Mouse (Mus musculus) embryonic facial prominence, embryonic 14.5 days (tissue): ENCODE results near the gene Sapcd2. TPM values are rescaled to one million over a fixed set of nuclear protein-coding genes. Genes with fewer than 3 reads are reported as not detected.

Experiments used
- ATAC-seq: fragments of 200-750 bp; cut with Nextera tagmentation; 2 replicates; pipeline ENCODE4 v1.8.0; 2017; ENCODE audit warnings: low read depth, moderate number of reproducible peaks, moderate TSS enrichment
- DNase-seq: peaks from one replicate; pipeline ENCODE4 v3.0.0-alpha.2; 2015; ENCODE audit warnings: low spot score
- H3K27ac ChIP-seq: fragments of 300-500 bp; sonication (generic); replicated peaks from 2 replicates; pipeline ENCODE4 v1.5.1; 2014; ENCODE audit warnings: low read depth, mild to moderate bottlenecking, low read length, moderate library complexity
- H3K27me3 ChIP-seq: fragments of 300-500 bp; sonication (generic); replicated peaks from 2 replicates; pipeline ENCODE4 v1.6.1; 2014; ENCODE audit warnings: low read length; ENCODE audit not compliant: control insufficient read depth, insufficient read depth
- H3K36me3 ChIP-seq: fragments of 300-500 bp; sonication (generic); 2 replicates; pipeline ENCODE4 v1.6.1; 2014; ENCODE audit warnings: low read length, mixed read lengths; ENCODE audit not compliant: control insufficient read depth, insufficient read depth
- H3K4me1 ChIP-seq: fragments of 300-500 bp; sonication (generic); 2 replicates; pipeline ENCODE4 v1.6.1; 2014; ENCODE audit warnings: antibody characterized with exemption, low read length; ENCODE audit not compliant: control insufficient read depth, insufficient read depth
- H3K4me2 ChIP-seq: fragments of 300-500 bp; sonication (generic); 2 replicates; pipeline ENCODE4 v1.6.1; 2014; ENCODE audit warnings: low read depth, mild to moderate bottlenecking, low read length, moderate library complexity, mixed read lengths
- H3K4me3 ChIP-seq: fragments of 300-500 bp; sonication (generic); 2 replicates; pipeline ENCODE4 v1.5.1; 2014; ENCODE audit warnings: low read depth, mild to moderate bottlenecking, low read length
- H3K9ac ChIP-seq: fragments of 300-500 bp; sonication (generic); 2 replicates; pipeline ENCODE4 v1.6.1; 2014; ENCODE audit warnings: low read depth, mild to moderate bottlenecking, low read length, moderate library complexity, mixed read lengths
- H3K9me3 ChIP-seq: fragments of 300-500 bp; sonication (generic); 2 replicates; pipeline ENCODE4 v1.6.1; 2016; ENCODE audit warnings: low read length; ENCODE audit not compliant: control insufficient read depth
- WGBS: fragments of 180-500 bp; shearing (Covaris S2); extraction: QIAGEN DNeasy Blood & Tissue Kit; methylation state at CpG from one replicate; pipeline ENCODE4 v1.1.7; 2014; 5-methylcytosine and 5-hydroxymethylcytosine counted together
- polyA plus RNA-seq: library from polyadenylated mRNA; unstranded; fragments of >200 nt; fragmentation: Nextera tagmentation; extraction: Ambion mirVana; gene quantifications from 2 replicates; pipeline ENCODE4 v1.2.1, GENCODE M21; 2014

The Sapcd2 gene
- polyA plus RNA-seq, 1 experiment from 2014 or later: 21.4 TPM

GRCm38 (mm10) chr2:25394281-25395221 is 22.4 kb downstream of the Sapcd2 start:
- Histone ChIP-seq H3K4me2 (no peak overlapping the region), H3K27me3 (peaks cover 54% of the 10 kb centered on the region), H3K9ac (0 out of 2 replicates have a peak overlapping the region, but pooled peaks have one; percentile 21), H3K9me3 (no peaks in the 10 kb centered on the region), H3K27ac (no peak overlapping the region), H3K4me1 (0 out of 2 replicates have a peak, but pooled peaks cover 4% of the 10 kb centered on the region), H3K36me3 (no peaks in the 10 kb centered on the region), H3K4me3 (no peak overlapping the region)
- WGBS: 35% methylated on average over 3 of the region's 3 CpGs
- peak; percentile 23; the same call in 1 of the 2 replicates for ATAC-seq
- DNase-seq: peak; percentile 29

DNA sequence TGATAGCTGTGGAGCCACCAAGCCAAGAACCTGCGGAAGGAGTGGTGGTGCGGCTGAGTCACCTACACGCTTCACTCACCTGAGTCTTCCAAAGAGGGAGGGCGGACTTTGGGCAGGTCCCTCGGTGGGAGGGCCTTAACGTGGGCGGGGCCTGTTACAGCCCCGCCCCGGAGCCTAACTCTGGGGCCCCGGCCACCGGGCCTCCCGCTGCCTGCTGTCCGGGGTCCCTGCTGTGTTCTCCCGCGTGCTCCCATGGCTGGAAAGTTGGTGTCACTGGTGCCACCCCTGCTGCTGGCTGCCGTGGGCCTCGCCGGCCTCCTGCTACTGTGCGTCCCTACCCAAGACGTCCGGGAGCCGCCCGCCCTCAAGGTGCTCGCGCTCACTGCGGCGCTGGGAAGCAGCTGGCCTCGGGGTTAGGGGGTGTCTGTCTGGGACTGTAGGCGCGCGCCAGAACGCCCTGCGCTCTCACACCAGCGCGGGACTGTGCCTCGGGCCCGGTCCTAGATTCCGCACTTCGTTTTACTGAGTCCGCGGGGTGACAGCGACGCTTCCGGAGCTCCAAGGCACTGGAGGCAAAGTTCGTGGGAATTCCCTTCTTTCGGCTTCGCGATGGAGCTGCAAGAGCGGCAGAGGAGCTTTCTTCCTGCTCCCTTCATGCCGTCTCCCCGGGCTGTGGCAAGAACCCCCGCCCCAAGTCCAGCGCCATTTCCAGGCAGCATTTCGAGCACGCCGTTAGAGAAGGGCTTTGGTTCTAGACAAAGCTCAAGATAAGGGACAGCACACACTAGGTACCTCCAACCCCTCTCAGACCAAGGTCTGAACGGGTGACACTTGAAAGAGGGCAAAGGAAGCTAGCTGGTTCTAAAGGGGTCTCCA is 23.8 kb downstream of the Sapcd2 start, which contains the start of gene Entpd2:
Entpd2 (plus strand) TSS at position 154 of the 876 bp plus-strand sequence.
- H3K36me3 ChIP-seq: no peaks in the 10 kb centered on the region
- WGBS: 2% methylated on average over 34 of the region's 57 CpGs
- H3K27ac ChIP-seq: no peak within 1 kb of the TSS
- H3K4me3 ChIP-seq: peak within 1 kb of the TSS; percentile 39
- peak within 1 kb of the TSS; percentile 53 for H3K9ac ChIP-seq
- peak; percentile 34; the same call in 1 of the 2 replicates for ATAC-seq
- peak; percentile 26 for DNase-seq
- H3K9me3 ChIP-seq: no peaks in the 10 kb centered on the region
- peaks cover 68% of the 10 kb centered on the region for H3K27me3 ChIP-seq
- H3K4me2 ChIP-seq: peak within 1 kb of the TSS; percentile 72
- H3K4me1 ChIP-seq: 0 out of 2 replicates have a peak, but pooled peaks cover 4% of the 10 kb centered on the region

- Histone ChIP-seq H3K9ac (no peak overlapping the region), H3K27me3 (peaks cover 75% of the 10 kb centered on the region), H3K4me3 (no peak overlapping the region)
These were observed 24.5 kb downstream of the Sapcd2 start for GRCm38 (mm10) chr2:25396597-25396983.

GRCm38 (mm10) chr2:25397010-25397409 is 24.9 kb downstream of the Sapcd2 start:
- Histone ChIP-seq H3K4me3 (no peak overlapping the region), H3K4me1 (0 out of 2 replicates have a peak, but pooled peaks cover 4% of the 10 kb centered on the region), H3K27me3 (peaks cover 79% of the 10 kb centered on the region), H3K27ac (no peak overlapping the region), H3K9me3 (no peaks in the 10 kb centered on the region), H3K9ac (no peak overlapping the region), H3K36me3 (no peaks in the 10 kb centered on the region), H3K4me2 (no peak overlapping the region)
- ATAC-seq (no peak), DNase-seq (no peak)
- 43% methylated on average over 1 of the region's 1 CpGs for WGBS

More at GRCm38 (mm10) chr2:25396597-25396983, 24.5 kb downstream of the Sapcd2 start:
- Histone ChIP-seq H3K4me2 (peak overlapping the region; percentile 72; the same call in 1 of the 2 replicates), H3K9me3 (no peaks in the 10 kb centered on the region), H3K27ac (no peak overlapping the region), H3K36me3 (no peaks in the 10 kb centered on the region), H3K4me1 (0 out of 2 replicates have a peak, but pooled peaks cover 4% of the 10 kb centered on the region)
- DNase-seq: no peak
- ATAC-seq: no peak
- WGBS: 45% methylated on average over 3 of the region's 3 CpGs

DNA sequence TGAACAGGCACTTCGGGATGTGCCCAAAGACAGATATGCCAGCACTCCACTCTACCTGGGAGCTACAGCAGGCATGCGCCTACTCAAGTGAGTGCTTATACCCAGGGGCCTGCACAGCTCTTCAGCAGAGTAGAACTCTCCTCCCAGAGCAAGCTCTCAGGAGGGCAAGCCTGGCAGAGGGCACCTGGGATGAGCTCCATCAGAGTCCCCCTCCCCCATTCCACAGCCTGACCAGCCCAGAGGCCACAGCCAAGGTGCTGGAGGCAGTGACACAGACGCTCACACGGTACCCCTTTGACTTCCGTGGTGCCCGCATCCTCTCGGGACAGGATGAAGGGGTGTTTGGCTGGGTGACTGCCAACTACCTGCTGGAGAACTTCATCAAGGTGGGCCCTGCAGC is 25.9 kb downstream of the Sapcd2 start:
- peaks cover 89% of the 10 kb centered on the region for H3K27me3 ChIP-seq
- no peak for ATAC-seq
- no peak overlapping the region for H3K4me3 ChIP-seq
- H3K4me2 ChIP-seq: no peak overlapping the region
- H3K9me3 ChIP-seq: no peaks in the 10 kb centered on the region
- H3K27ac ChIP-seq: no peak overlapping the region
- 92% methylated on average over 7 of the region's 7 CpGs for WGBS
- no peak for DNase-seq
- no peak overlapping the region for H3K9ac ChIP-seq
- H3K36me3 ChIP-seq: no peaks in the 10 kb centered on the region
- 0 out of 2 replicates have a peak, but pooled peaks cover 4% of the 10 kb centered on the region for H3K4me1 ChIP-seq

GRCm38 (mm10) chr2:25399051-25399450 is 26.9 kb downstream of the Sapcd2 start, which contains the start of gene Npdc1:
TSS of gene Npdc1 (plus strand) at chr2:25399351.
- no peak for ATAC-seq
- H3K36me3 ChIP-seq: no peaks in the 10 kb centered on the region
- WGBS: 68% methylated on average over 8 of the region's 8 CpGs

GRCm38 (mm10) chr2:25400291-25400690 is 28.2 kb downstream of the Sapcd2 start:
- Histone ChIP-seq H3K4me2 (peak overlapping the region; percentile 35; the same call in 1 of the 2 replicates), H3K9ac (no peak overlapping the region), H3K4me3 (peak overlapping the region; percentile 14; the same call in 1 of the 2 replicates), H3K9me3 (no peaks in the 10 kb centered on the region), H3K27ac (no peak overlapping the region), H3K27me3 (peaks cover 84% of the 10 kb centered on the region), H3K4me1 (0 out of 2 replicates have a peak, but pooled peaks cover 4% of the 10 kb centered on the region), H3K36me3 (no peaks in the 10 kb centered on the region)
- 16% methylated on average over 16 of the region's 16 CpGs for WGBS
- ATAC-seq (no peak), DNase-seq (no peak)

More at GRCm38 (mm10) chr2:25399051-25399450, 26.9 kb downstream of the Sapcd2 start, which contains the start of gene Npdc1:
- H3K9me3 ChIP-seq: no peaks in the 10 kb centered on the region
- no peak within 1 kb of the TSS for H3K4me2 ChIP-seq
- H3K4me1 ChIP-seq: 0 out of 2 replicates have a peak, but pooled peaks cover 4% of the 10 kb centered on the region
- H3K9ac ChIP-seq: no peak within 1 kb of the TSS
- DNase-seq: no peak
- H3K4me3 ChIP-seq: no peak within 1 kb of the TSS
- no peak within 1 kb of the TSS for H3K27ac ChIP-seq
- H3K27me3 ChIP-seq: peaks cover 97% of the 10 kb centered on the region

DNA sequence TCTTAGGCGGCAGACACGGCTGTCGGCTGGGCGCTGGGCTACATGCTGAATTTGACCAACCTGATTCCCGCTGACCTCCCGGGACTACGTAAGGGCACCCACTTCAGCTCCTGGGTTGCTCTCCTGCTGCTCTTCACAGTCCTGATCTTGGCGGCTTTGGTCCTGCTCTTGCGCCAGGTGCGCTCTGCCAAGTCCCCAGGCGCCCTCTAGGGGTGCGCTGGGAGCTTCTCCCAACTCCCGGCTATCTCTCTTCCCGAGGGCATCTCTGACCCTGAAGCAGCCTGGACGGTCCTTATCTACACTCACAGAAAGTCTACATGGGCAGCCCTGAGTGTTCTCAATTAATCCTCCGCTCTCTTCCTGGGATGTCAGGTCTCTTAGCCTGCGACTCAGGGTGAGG is 28.6 kb downstream of the Sapcd2 start:
- Histone ChIP-seq H3K36me3 (no peaks in the 10 kb centered on the region), H3K9ac (no peak overlapping the region), H3K4me3 (peak overlapping the region; percentile 14), H3K27ac (no peak overlapping the region), H3K4me1 (0 out of 2 replicates have a peak, but pooled peaks cover 3% of the 10 kb centered on the region), H3K27me3 (peaks cover 79% of the 10 kb centered on the region), H3K4me2 (peak overlapping the region; percentile 35; the same call in 1 of the 2 replicates), H3K9me3 (no peaks in the 10 kb centered on the region)
- 5% methylated on average over 15 of the region's 17 CpGs for WGBS
- DNase-seq (peak; percentile 56), ATAC-seq (no peak)
